Mouse (Mus musculus) small intestine, adult 2 months (tissue): ENCODE results near the gene Metrn. TPM values are rescaled to one million over a fixed set of nuclear protein-coding genes. Genes with fewer than 3 reads are reported as not detected.

Experiments used
- H3K27ac ChIP-seq: fragments of 200-500 bp; 2 replicates; pipeline ENCODE4 v1.5.1; 2012; ENCODE audit warnings: low read depth, low read length, control low read depth, inconsistent platforms; ENCODE audit not compliant: insufficient read depth
- H3K27me3 ChIP-seq: fragments of 200-500 bp; 2 replicates; pipeline ENCODE4 v1.6.1; 2012; ENCODE audit warnings: mild to moderate bottlenecking, moderate library complexity, low read length, inconsistent platforms; ENCODE audit not compliant: control insufficient read depth, insufficient read depth
- H3K36me3 ChIP-seq: fragments of 200-500 bp; 2 replicates; pipeline ENCODE4 v1.6.1; 2012; ENCODE audit warnings: mild to moderate bottlenecking, low read length, control low read depth, inconsistent platforms; ENCODE audit not compliant: control insufficient read depth, insufficient read depth
- H3K4me1 ChIP-seq: fragments of 200-500 bp; 2 replicates; pipeline ENCODE4 v1.6.1; 2012; ENCODE audit warnings: low read length, inconsistent platforms, mixed read lengths; ENCODE audit not compliant: control insufficient read depth, insufficient read depth, insufficient read length
- H3K4me3 ChIP-seq: fragments of 200-500 bp; 2 replicates; pipeline ENCODE4 v1.5.1; 2012; ENCODE audit warnings: low read depth, mild to moderate bottlenecking, control low read depth, inconsistent platforms, low read length, moderate library complexity
- CTCF ChIP-seq: fragments of 200-500 bp; IDR thresholded peaks from 2 replicates; pipeline ENCODE4 v1.5.1; 2012; ENCODE audit warnings: low read depth, mild to moderate bottlenecking, control low read depth, inconsistent platforms, low read length, moderate library complexity, mixed read lengths; ENCODE audit not compliant: insufficient replicate concordance, insufficient read length; ENCODE audit errors: extremely low read depth
- POLR2A ChIP-seq: fragments of 200-500 bp; IDR thresholded peaks from 2 replicates; pipeline ENCODE4 v1.6.1; 2012; ENCODE audit warnings: low read depth, mild to moderate bottlenecking, control low read depth, inconsistent platforms, low read length, moderate library complexity
- WGBS: fragments of 180-500 bp; shearing (Covaris S2); methylation state at CpG from one replicate; pipeline ENCODE4 v1.1.7; 2018; 5-methylcytosine and 5-hydroxymethylcytosine counted together
- polyA plus RNA-seq: library from polyadenylated mRNA; depleted of rRNA; stranded (reverse); fragments of >200 nt; gene quantifications from 2 replicates; pipeline ENCODE4 v1.2.3, GENCODE M21; 2012

Metrn gene
- polyA plus RNA-seq, 1 experiment: 31.9 TPM

DNA sequence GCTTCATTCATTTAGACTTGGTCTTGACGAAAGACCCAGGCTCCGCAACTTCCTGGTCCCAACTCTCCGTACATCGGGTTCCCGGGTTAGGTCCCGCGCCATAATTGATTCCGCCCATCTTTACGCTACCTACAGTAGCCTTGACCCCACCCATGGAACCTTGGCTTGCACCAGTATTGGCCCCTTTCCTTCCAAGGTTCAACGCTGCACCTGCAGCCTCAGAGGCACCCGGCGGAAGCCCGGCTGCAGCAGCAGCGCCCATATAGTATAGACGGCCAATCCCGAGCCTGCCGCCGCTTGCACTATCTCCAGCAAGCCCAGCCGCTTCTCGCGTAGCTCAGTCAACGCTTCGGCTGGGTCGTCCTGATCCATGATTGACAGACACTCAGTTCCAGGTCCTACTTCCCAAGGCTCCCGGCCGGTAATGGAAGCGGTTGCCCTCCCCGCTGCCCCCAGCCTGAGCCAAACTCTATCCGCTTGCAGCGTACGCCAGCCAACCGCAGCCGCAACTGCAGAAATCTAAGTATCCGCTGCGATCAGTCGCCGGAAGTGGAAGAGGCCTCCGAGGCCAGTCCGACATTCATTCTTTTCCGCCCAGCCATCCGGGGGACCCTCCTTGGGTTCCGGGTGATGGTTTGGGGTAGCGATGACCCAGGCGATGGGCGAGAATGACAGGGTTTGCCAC, 5.0 kb downstream of the Metrn start:
- under 1% methylated on average over 45 of the region's 45 CpGs for WGBS
- Histone ChIP-seq H3K27me3 (no peaks in the 10 kb centered on the region), H3K4me3 (peak overlapping the region; percentile 91), H3K27ac (peak overlapping the region; percentile 94), H3K4me1 (peaks cover 18% of the 10 kb centered on the region), H3K36me3 (peaks cover 3% of the 10 kb centered on the region)
- TF ChIP-seq POLR2A (peak; percentile 59; the same call in 1 of the 2 replicates), CTCF (no peak)

DNA sequence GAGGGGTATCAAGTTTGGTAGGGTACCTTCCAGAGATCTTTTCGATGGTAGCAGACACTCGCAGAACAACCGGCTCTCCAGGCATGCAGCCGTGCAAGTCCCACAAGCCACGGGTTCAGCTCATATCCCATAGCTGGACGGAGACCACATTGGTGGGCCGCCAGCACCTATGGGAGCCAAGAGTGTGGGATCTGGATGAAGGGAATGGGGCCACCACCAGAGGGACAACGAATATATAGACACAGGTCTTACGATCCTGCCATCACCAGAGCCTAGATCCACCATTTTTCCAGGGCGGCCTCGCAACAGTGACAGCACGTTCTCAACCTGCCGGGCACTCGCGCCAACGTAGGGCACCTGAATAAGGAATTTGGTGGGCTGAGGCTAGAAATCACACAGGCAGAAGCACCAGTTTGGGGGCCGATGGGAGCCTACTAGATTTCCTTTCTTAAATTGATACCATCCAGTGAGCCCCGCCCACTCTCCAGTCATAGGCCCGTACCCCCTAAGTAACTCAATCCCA, 5.6 kb downstream of the Metrn start:
- H3K27ac ChIP-seq: peak overlapping the region; percentile 94
- TF ChIP-seq POLR2A (no peak), CTCF (no peak)
- WGBS: 14% methylated on average over 19 of the region's 19 CpGs
- no peaks in the 10 kb centered on the region for H3K27me3 ChIP-seq
- H3K4me1 ChIP-seq: peaks cover 16% of the 10 kb centered on the region
- peak overlapping the region; percentile 91 for H3K4me3 ChIP-seq
- H3K36me3 ChIP-seq: peaks cover 3% of the 10 kb centered on the region

DNA sequence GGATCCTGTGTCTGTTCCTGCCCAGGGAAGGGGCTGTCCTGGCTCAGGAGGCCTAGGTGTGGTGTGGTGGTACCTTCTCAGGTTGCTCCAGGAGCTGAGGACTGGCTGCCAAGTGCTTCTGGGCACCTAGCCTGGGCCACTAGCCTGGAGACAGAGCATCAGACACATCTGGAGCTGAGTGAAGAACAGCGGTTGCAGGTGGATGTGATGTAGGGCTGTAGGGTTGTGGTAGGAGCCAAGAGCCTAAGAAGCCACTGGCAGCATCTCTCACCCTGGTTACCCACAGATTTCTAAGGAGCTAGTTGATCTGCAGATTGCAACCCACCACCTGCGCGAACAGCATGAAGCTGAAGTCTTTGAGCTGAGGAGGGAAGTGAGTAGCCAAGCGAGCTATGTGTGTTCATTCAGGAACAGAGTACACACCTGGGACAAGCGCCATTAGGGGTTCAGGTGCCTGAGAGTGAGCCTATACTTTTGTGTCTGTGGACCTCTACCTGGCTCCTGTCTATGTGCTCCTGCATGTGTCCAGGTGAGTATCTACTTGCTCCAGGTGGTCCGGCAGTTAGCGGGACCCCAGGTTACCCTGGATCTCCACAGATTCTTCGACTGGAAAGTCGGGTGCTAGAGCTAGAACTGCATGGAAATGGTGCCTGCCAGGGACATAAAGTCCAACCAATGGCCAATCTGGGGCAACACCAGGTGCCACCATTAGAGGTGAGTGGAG, 10.0 kb downstream of the Metrn start:
- TF ChIP-seq CTCF (no peak), POLR2A (no peak)
- H3K36me3 ChIP-seq: peaks cover 7% of the 10 kb centered on the region
- H3K27ac ChIP-seq: no peak overlapping the region
- WGBS: 89% methylated on average over 9 of the region's 9 CpGs
- no peak overlapping the region for H3K4me3 ChIP-seq
- H3K27me3 ChIP-seq: no peaks in the 10 kb centered on the region
- peaks cover 8% of the 10 kb centered on the region for H3K4me1 ChIP-seq

DNA sequence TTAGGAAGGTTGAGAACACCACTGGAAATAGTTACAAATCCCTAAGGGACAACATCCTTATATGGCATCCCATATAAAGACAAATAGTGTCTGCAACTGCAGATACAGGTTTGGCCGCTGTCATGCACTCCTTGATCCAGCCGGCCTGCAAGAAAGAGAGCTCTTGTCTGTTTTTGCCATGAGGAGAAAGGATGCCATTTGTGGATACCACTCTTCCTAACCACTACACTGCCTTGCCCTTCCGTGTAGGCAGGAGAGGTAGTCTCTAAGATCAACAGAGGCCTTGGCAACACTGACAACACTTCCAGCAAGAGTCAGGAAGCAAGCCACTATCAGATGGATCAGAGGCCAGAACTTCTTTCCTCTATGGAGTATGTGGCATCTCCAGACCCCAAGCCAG, 10.7 kb downstream of the Metrn start, which contains the start of gene Ccdc78:
Gene Ccdc78 (plus strand): TSS at position 301 of the 400 bp plus-strand sequence.
- TF ChIP-seq CTCF (no peak), POLR2A (no peak)

DNA sequence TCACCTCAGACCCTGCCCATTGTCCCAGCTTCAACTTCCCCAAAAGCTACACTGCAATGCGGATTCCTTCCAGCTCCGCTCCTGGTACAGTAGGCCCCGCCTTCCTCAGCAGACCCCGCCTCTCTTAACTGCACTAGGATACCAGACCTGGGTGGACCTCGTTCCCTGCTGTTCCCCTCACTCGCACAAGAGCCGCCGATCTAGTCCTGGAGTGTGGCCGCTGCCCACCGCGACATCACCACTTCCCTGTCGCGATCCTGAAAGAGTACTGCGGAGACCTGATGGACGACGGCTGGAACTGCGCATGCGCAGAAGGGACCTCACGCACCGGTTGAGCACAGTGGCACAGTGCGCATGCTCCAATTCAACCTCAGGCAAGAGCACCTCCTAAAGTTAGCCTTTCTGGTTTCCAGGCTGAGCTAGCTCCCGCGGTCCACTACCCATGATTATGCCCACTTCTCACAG, 11.6 kb downstream of the Metrn start, which contains the start of gene Haghl:
Gene Haghl (minus strand): TSS at position 393 of the 465 bp plus-strand sequence.
- H3K27ac ChIP-seq: no peak within 1 kb of the TSS
- TF ChIP-seq CTCF: no peak
- TF ChIP-seq POLR2A: no peak
- H3K36me3 ChIP-seq: peaks cover 22% of the 10 kb centered on the region

More for the DNA sequence above, 10.7 kb downstream of the Metrn start, which contains the start of gene Ccdc78:
- H3K27ac ChIP-seq: no peak within 1 kb of the TSS
- 76% methylated on average over 3 of the region's 3 CpGs for WGBS
- H3K27me3 ChIP-seq: no peaks in the 10 kb centered on the region
- peaks cover 5% of the 10 kb centered on the region for H3K4me1 ChIP-seq
- peak within 1 kb of the TSS; percentile 67 for H3K4me3 ChIP-seq
- peaks cover 12% of the 10 kb centered on the region for H3K36me3 ChIP-seq

DNA sequence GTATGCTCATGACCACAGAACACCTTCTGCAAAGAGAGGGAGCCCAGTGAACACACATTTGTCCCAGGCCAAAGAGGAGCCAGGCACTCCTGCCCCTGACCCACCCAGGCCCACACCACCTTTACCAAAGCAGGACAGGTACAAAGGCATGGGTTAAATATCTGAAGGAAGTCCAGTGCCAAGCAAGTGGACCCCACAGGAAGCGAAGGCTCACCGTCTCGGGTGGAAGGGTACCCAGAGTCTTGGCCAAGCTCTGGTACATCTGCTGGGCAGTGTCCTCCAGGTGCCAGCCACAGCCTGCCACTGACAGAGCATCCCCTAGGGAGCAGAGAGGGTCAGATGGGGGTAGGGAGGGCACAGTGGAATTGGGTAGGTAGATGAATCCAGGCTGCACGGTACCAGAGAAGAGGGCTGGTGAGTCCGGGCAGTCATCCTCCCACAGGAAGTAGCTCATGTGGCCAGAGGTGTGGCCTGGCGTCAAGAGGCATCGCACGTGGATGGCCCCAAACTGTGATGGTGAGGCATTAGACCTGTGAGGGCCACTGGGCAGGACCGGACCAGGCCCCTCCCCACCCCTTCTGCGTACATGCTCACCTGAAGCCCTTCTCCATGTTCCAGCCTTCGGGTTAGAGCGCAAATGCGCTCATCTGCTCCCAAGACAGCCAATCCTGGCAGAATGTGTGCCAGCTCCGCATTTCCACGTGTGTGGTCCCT, 12.9 kb downstream of the Metrn start:
- Histone ChIP-seq H3K4me3 (no peak overlapping the region), H3K27me3 (no peaks in the 10 kb centered on the region), H3K4me1 (peaks cover 3% of the 10 kb centered on the region; the same call in 1 of the 2 replicates), H3K36me3 (peaks cover 31% of the 10 kb centered on the region), H3K27ac (no peak overlapping the region)
- WGBS: 82% methylated on average over 15 of the region's 15 CpGs
- no peak for TF ChIP-seq CTCF
- no peak for TF ChIP-seq POLR2A

More for the DNA sequence above, 11.6 kb downstream of the Metrn start, which contains the start of gene Haghl:
- H3K4me3 ChIP-seq: peak within 1 kb of the TSS; percentile 67
- H3K4me1 ChIP-seq: peaks cover 3% of the 10 kb centered on the region; the same call in 1 of the 2 replicates
- under 1% methylated on average over 23 of the region's 23 CpGs for WGBS
- H3K27me3 ChIP-seq: no peaks in the 10 kb centered on the region
